Mouse (Mus musculus): ENCODE data around the gene Nhej1.

The Nhej1 gene

DNA sequence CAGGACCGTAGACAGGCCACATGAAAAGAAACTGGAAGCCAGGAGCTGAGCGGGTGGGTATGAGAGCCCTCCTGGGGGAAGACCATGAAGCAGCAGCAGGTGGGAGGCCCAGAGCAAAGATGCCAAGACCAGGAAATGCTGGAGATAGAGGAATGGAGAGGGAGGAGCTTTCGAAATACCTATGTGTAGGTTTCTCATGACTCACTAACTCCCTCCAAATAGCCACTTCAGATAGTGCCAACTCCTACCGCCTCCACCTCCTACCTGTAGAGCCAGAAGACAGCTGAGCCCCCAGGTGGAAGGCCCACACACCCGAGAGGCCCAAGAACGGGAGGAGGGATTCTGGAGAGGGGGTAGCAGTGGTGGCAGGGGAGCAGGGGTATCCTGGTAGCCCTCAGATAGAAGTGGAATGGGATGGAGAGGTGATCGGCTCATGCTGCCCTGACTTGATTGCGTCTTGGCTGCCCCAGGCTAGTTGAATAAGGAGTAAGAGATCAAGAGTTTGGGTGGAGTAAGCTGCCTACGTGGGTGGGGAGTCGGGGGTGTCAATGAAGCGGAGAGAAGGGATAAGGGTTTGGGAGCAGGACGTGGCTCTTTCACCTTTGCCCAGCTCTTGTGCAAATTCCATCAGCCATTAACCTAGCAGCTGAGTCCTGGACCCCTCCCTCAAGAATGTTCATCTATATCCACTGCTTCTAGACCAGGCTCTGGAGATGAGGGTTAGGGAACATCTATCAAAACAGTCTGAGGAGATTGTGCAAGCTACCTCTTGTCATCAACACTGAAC, 8.6 kb upstream of the Nhej1 start, which contains the start of gene Slc23a3:
TSS of gene Slc23a3 (minus strand) at position 470 of the 787 bp plus-strand sequence.
- in situ Hi-C loops (cut with MboI, MseI) = loop anchor here (25.0 kb wide), 2 partner anchors 746 to 1171 kb away; partner anchors contain the start of genes Ctdsp1 and Slc11a1

DNA sequence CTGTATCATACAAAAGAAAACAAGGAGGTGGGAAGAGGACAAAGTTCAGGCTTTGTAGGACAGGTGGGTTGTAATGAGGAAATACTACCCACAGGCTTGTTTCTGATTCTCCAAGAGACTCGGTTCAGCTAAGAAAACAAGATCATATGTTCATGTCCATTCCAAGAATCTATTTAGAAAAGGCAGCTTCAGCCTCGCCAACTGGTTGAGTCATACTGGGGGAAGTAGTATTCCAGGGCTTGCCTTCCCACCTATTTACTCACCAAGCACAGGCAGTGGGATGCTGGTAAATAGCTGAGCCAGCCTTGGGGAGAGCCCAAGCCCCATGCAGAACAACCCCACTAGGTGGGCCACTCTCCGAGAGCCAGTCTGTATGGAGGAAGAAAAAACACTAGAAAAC, 3.6 kb upstream of the Nhej1 start:
- in situ Hi-C loops (cut with MboI, MseI) = loop anchor here (5.0 to 25.0 kb wide), 6 partner anchors 56 to 1166 kb away; partner anchors contain the start of genes Abcb6, Ctdsp1 and Slc11a1

DNA sequence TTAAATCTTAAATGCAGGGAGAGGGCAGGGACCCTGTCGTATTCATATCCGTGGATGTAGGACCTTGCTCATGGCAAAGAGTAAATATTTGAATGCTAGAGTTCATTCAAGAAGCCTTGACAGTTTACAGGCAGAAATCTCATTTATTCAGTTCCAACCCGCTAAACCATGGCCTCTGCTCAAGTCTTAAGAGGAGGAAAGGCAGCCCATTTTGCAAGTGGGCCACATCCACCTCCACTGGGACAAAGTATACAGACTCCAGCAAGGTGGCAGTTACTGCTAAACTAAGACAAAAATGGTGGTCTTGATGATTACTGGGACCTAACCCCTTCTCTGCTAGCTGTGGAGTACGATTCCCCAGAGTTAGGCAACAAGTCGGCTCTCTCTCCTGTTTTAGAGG, 418 bp upstream of the Nhej1 start:
- in situ Hi-C loops (cut with MboI, MseI) = loop anchor here (5.0 to 25.0 kb wide), 6 partner anchors 59 to 1163 kb away; partner anchors contain the start of genes Abcb6, Ctdsp1 and Slc11a1

DNA sequence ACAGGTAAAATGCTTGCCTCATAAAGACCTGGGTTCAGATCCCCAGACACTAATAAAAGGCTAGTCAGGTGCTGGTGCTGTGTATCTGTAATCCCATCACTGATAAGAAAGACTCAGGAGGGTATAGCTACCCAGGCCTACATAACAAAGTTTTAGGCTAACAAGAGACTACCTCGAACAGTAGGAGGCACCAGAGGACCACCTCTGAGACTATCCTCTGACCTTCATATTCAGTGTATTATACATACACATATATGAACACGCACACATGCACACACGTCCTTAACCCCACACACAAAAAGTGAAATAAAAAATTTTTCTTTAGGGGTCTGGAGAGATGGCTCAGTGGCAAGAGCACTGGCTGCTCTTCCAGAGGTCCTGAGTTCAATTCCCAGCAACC, 2.8 kb downstream of the Nhej1 start:
- in situ Hi-C loops (cut with MboI, MseI) = loop anchor here (5.0 to 10.0 kb wide), 3 partner anchors 63 to 527 kb away; partner anchors contain the start of gene Abcb6

DNA sequence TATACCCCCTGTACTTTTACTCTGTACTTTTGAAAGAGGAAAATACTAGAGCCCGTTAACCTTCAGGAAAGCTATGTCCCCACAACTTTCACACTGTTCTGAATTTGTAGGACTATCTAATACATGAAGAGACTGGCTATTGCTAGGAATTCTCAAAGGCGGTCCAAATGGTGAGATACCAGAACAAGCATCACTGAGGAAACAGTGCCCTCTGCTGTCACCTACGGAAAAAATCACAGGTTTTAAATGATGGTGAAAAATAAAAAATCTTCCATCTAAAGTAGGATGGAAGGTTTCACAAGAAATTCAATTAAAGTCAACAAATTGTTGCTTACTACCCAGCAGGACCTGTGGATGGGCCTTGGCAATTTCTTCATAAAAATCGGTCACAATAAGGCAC, 72.9 kb downstream of the Nhej1 start:
- in situ Hi-C loops (cut with MboI, MseI) = loop anchor here (5.0 to 10.0 kb wide), 3 partner anchors 70 to 413 kb away; partner anchors contain the start of gene Dnpep

DNA sequence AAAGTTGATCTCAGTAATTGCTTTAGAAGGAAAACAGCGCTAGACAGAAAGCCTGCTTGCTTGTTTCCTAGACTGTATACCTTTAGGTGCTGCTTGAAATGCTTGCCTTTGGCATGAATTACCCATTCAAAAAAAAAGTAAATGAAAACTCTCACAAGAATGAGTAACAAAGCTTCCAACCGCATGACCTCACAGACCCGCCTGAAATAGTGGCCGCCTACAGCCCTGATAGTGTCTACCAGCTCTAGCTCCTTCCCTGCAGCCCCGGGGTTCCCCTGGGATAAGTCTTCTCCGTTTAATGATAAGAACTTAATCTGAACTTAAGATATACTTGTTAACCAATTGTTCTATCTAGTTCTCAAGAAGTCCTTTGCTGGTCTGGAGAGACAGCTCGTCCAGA, 73.6 kb downstream of the Nhej1 start:
- in situ Hi-C loops (cut with MboI, MseI) = loop anchor here (5.0 to 10.0 kb wide), 3 partner anchors 71 to 413 kb away; partner anchors contain the start of gene Dnpep

DNA sequence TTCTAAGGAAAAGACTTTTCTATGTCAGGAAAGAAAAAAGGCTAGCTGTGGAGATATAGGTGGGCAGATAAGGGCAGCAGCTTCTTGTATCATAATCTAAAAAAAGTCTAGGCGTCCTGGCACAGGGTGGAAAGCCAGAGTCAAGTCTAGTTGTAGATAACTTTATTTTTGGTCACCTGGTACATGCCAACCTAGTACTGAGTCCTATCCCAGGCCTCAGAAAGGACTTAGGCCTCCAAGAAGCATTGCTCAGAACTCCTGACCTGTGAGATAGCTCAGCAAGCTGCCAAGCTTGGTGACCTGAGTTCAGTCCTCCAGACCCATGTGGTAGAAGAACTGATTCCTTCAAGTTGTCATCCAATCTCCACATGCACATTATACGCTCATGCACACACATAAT, 76.4 kb downstream of the Nhej1 start:
- in situ Hi-C loops (cut with MboI, MseI) = no loop called here

DNA sequence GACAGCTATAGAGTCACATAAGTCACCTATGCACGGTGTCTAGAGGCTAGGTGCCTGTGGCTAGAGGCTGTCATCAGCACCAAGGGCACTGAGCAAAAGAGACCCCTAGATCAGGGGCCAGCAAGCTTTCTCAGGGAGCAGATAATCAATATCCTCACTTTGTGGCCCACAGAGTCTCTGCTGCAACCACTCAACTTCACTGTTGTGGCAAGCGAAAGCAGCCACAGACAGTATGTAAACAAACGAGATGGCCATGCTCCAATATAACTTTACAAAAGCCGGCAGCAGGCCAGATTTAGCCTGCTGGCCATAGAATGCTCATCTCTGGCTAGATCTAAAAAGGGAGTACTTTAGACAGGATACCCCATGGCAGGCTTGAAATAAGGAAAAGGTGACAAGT, 77.0 kb downstream of the Nhej1 start:
- in situ Hi-C loops (cut with MboI, MseI) = no loop called here

DNA sequence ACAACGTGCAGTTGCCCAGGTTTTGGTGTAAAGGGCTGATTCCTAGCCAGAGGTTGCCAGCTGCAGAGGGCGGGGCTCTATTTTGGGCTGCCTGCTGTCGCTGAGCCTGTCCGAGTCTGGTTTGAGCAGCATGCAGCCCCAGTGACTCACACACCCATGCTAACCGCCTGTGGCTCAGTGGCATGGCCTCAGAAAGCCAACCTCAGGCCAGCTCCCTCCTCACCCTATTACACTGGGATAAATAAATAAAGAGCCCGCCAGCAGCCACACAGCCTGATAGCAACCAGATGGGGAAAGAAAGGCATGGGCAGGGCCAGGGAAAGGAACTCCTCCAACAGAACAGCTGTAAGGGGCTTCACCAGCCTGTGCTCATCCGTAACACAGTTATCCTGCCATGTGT, 84.6 kb downstream of the Nhej1 start:
- in situ Hi-C loops (cut with MboI, MseI) = no loop called here

DNA sequence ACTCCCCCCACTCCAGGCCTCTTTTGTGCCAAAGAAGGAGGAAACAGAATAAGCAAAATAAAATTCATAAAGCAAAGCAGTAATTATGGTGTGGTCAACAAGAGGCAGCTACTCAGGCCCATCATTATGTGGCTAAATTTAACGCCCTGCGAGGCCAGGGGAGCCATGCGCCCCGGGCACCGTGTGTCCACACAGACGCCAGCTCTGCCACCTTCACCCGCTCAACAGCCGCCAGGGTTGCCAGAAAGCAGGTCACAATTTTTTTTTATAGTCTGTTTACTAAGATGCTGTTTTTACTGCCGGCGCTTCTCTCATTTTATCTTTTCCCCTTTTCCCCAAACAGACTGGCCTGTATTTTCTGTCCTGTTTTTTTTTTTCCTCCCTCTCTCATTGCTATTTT, 93.0 kb downstream of the Nhej1 start:
- in situ Hi-C loops (cut with MboI, MseI) = loop anchor here (10.0 kb wide), 1 partner anchor 243 kb away; the partner anchor contains the start of gene Resp18

DNA sequence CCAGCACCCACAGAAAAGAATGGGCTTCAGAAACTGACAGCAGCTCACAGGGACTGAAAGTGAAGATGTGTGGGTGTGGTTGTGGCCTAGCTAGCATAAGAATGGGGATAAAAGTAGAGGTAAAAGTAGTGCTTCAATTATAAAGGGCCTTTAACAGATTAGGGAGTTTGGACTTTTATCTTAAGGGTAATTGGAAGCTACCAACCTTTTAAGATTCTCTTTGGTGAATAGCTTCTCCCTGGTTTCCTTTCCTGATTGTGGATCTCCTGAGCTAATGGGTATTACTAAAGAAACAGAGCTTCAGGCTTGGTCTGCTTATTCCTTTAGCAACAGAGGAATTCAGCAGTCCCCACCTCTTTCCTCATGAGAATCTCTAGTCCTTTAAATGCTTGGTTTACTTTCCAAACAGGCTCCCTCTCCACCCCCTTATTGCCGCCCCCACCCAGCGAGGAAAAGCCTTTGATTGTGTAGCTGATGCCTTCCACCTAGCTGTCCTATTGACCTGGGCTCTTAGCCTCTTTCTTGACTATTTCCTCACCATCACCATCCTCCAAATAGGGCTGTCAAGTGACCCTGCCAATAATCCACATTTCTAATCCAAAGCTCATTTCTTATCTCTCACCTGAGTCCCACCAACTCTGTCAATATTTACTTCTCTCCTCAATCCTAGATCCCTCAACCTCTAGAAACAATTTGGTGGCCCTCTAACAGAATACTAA, 97.8 kb downstream of the Nhej1 start:
- in situ Hi-C loops (cut with MboI, MseI) = no loop called here

DNA sequence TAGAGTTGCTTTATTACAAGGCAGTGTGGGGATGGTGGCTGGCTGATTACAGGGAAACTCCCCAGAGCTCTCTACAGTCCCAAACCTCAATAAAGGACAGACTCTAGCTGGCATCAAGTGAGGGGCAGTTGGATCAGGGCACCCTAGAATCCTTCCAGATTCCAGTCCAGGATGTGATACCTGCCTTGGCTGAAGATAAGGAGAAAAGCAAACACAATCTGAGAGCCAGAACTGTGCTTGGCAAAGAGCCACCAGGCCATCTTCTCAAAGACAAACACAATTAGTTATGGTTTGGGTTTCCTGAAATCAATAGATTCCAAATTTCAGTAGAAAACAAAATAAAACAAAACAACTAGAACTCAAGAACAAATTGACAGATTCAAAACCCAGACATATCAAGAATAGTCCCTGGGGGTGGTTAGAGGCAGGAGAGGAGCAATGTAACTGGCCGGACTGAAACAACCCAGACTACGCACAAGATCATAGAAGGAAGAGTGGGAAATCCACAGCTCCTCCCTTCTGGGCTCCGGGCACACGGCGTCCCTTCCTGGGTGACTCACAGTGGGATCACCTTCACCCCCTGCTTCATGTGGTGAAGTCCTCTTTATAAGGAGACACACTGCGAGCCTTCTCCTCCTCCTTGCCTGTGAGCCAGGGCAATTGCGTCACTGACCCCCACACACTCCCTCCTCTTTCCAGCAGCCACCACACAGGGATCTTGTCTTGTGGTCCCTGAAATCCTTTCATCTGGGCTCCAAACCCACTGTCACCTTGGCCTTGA, 100.4 kb downstream of the Nhej1 start:
- in situ Hi-C loops (cut with MboI, MseI) = no loop called here

DNA sequence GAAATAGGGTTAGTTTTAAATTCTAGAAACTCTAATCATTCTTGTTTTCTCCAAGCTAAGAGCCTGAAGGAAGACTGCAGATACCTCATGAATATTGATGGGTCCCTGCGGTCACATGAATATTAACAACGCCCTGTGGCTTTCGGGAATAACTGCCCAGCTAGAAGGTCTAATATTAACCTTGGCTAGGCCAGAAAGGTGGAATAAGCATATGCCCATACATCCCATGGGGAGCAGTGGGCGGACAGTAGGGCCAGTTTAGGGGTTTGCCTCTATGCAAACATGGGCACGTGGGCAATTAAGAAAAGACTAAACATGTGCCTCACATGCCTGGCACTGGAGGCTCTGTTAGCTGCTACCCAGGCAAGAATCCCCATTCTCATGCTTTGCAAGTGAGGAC, 102.8 kb downstream of the Nhej1 start:
- in situ Hi-C loops (cut with MboI, MseI) = no loop called here

DNA sequence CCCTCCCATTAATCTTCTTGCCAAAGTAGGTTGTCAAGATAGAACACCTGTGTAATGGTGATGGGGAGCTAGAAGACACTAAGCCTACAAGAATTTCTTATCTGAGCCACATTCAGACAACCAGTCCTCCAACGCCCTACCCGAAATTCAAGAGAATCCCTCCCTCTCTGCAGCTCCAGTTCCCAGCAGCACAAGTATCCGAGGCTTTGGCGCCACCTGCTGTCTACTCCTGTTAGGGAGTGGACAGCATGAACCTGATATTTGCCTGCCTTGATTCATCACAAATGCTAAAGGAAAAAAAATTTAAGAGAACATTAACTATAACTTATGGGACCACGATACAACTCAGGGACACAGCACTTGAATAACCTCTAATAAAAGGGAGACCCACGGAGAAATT, 108.2 kb downstream of the Nhej1 start:
- in situ Hi-C loops (cut with MboI, MseI) = loop anchor here (5.0 kb wide), 1 partner anchor 70 kb away; no protein-coding TSS in a partner anchor

DNA sequence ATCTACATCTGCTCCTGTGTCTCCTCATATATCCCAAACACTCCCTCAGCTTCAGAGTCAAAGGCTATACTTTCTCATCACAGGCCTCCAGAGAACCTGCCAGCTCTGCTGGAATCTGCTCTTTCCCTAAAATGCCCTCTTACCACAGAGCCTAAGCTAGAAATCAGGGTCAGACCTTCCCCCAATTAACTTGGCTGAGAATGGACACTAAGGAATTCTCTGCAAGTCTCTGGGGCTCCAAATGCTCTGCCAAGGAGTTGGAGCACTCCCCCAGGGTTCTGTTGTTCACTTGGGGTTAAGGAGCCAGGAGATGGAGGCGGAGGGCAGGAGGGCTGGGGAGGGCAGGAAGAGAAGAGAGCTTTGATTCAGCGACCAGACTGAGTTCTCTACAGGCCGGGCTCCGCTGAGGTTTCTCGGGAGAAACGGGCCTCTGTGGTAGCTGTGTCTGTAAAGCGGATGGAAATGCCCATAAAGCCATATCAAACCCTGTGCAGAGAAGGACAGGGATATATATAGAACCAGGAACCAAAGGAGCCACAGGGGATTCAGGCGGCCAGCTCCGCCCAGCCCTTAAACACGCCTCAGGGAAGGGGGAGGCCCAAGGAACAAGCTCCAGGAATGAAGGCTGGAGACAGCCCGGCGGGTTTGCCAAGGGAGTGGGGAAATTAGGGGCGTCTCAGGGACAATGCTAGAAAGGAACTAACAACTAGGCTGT, 109.3 kb downstream of the Nhej1 start:
- in situ Hi-C loops (cut with MboI, MseI) = loop anchor here (5.0 kb wide), 1 partner anchor 68 kb away; no protein-coding TSS in a partner anchor

DNA sequence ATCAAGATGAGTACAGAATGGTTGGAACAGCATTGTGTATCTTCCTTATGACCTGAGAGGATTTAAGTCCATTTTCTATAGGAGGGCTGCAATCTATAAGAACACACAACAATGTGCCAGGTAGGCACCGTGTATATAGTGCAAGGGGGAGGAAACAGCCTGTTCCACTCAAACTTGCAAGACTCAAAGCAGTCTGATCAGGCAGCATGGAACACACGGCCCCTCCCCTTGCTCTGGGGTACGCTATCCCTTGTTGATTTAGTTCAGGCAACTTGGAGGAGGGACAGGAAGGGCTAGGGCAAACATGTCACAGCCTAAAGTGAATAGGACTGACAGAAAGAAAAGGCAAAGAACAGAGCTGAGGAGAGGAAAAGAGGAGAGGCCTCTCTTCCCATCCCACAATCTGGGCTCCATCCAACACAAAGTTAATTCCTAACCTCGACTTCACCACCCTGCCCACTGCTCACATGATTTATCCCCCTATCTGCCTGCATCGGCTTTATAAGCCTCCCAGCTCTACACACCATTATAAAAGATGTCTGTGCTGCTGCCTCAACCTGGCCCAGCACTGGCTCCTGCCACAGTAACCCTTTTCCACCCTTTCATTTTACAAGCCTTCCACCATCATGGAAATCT, 110.7 kb downstream of the Nhej1 start:
- in situ Hi-C loops (cut with MboI, MseI) = no loop called here

DNA sequence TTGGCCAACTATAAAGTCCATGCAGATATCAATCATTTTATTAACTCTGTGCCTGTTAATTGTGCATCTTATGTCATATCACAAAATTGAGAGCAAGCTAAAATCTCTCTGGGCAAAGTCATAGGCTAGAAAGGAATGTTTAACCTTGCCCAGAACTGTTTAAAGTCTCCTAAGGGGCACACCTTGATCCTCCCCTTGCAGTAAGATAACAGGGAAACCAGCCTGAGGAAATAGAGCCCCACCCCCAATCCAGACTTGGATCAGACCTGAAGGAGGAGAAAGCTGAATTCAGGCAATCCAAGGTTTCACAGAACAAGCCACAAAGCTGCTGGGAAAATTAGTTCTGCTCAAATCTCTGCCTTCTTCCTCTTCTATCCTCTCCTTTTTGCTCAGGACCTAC, 114.2 kb downstream of the Nhej1 start:
- in situ Hi-C loops (cut with MboI, MseI) = no loop called here

DNA sequence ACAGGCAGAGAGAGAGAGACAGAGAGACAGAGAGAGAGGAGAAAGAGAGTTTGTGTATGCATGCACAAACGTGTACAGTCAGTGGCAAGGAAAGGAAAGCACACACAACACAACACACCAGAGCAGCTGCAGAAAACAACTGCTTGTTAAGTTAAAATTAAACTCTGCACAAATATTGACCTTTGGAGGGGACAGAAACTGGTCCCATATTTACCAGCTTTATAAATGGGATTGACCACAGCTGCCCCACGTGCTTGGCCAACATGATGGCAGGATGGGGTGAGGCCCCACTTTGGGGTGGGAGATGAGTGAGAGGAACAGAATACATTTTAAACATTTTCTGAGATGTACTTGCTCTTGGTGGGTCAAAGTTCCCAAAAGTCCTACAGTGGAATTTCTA, 114.8 kb downstream of the Nhej1 start:
- in situ Hi-C loops (cut with MboI, MseI) = no loop called here

DNA sequence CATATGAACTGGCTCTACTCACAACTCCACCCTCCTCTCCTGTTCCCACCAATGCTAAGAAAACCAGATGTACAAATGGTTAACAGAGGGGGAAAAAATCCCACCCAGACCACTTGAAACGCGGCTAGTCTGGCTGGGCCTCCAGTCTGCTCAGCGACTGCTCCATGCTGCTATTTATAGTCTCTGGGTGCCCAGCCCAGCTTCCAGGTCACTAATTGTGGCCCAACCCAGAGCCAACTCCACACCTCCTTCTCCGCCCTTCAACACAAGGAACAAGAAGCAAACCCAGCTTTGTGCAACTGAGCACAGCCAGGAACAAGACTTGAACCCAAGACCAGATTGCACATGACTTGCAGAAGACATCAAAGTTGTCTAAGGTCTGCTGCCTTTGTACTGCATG, 119.0 kb downstream of the Nhej1 start:
- in situ Hi-C loops (cut with MboI, MseI) = no loop called here

DNA sequence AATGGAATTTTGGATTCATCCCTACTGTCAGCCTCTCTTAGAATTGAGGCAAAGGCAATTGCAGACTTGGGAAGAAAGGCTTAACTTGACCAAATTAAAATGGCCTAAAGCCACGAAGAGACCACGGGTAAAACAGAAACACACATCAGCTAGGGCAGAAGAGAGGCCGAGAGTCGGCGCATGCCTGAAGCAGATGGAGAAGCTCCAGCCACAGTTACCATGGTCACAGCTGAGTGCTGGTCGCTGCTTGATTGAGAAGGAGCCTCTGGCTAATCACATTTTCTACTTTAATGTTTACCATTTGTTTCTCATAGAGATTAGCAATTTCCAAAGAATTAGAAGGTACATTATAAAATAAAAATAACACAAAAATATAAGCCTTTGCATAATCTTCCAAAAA, 123.8 kb downstream of the Nhej1 start:
- in situ Hi-C loops (cut with MboI, MseI) = no loop called here

Data from regulatory T cell (primary cell).